Mouse (Mus musculus) kidney, adult 2 months (tissue): ENCODE results near the gene Sgpp2.

ENCODE experiments used
- CTCF ChIP-seq: fragments of 200-500 bp; conservative IDR thresholded peaks from 2 replicates; pipeline ENCODE4 v1.5.1; 2011; ENCODE audit warnings: low read depth, mild to moderate bottlenecking, control low read depth, low read length, moderate library complexity, mixed read lengths; ENCODE audit not compliant: insufficient read depth, insufficient read length
- POLR2A ChIP-seq: fragments of 200-500 bp; IDR thresholded peaks from one replicate; pipeline ENCODE4 v1.6.1; 2011; ENCODE audit warnings: low read depth, low read length, control low read depth

GRCm38 (mm10) chr1:78435967-78436366, 125.8 kb downstream of the Sgpp2 start:
- TF ChIP-seq CTCF (no peak), POLR2A (no peak)
